Mouse (Mus musculus) bone marrow, adult 2 months (tissue): Measurements from ENCODE around the gene Slc22a14.

Source experiments
- CTCF ChIP-seq: fragments of 200-500 bp; IDR thresholded peaks from 2 replicates; pipeline ENCODE4 v1.5.1; 2011; ENCODE audit warnings: low read length, control low read depth; ENCODE audit not compliant: control insufficient read depth, insufficient read depth
- POLR2A ChIP-seq: fragments of 200-500 bp; IDR thresholded peaks from 2 replicates; pipeline ENCODE4 v1.6.1; 2011; ENCODE audit warnings: low read depth, mild to moderate bottlenecking, control low read depth, low read length, borderline replicate concordance; ENCODE audit not compliant: control insufficient read depth

DNA sequence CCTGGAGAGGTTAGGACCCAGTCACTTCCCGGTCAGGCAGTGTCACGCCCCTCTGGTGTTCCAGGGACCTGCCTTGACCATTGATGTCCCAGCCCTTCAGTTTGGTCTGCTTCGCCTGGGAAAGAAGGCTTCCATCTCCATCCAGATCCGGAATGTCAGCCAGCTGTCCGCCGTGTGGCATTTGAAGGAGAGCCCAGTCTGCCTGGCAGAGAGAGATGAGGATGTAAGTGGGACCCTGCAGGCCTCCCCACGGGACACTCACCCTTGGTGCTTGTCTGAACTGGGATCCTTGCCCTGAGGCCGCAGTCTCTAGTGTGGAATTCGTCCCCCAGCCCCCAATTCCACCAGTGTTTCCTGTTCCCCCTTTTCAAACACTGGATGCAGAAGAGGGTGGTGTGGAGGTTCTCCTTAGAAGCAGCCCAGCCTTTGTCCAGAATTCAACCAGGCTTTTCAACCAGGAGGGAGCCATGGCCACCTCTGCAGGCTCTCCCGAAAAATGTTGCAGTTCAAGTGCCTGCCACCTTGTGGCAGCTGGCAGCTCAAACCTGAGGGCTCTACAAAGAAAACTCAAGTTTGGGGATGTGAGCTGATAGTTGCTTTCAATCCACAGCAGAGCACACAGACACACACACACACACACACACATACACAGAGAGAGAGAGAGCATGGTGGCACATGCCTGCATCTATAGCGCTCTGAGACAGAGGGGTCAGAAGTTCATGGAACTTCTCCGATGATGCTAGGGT is 236.7 kb downstream of the Slc22a14 start:
- no peak for TF ChIP-seq CTCF
- no peak for TF ChIP-seq POLR2A
